Mouse (Mus musculus): ENCODE data around the gene Tdg.

Tdg gene

DNA sequence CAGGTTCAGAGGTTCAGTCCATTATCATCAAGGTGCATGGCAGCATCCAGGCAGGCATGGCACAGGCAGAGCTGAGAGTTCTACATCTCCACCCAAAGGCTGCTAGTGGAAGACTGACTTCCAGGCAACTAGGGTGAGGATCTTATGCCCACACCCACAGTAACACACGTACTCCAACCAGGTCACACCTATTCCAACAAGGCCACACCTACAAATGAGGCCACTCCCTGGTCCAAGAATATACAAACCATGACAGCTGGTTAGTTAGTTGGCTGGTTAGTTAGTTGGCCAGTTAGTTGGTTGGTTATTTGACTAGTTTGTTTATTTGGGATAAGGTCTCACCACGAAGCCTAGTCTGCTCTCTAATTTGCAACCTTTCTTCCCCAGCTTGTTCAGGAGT lies 33.7 kb downstream of the Tdg start:
- DNase-seq = no peak

DNA sequence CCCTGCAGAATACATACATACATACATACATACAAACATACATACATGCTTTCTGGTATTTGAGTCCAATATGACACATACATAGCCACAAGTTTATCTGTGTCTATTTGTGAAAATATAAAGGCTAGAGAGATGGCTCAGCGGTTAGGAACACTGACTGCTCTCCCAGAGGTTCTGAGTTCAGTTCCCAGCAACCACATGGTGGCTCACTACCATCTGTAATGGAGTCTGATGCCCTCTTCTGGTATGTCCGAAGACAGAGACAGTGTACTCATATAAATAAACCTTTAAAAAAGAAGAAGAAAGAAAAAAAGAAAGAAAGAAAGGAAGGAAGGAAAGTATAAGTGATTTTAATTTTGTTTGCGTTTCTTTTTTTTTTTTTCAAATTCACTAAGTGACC lies 36.3 kb downstream of the Tdg start:
- DNase-seq = no peak

DNA sequence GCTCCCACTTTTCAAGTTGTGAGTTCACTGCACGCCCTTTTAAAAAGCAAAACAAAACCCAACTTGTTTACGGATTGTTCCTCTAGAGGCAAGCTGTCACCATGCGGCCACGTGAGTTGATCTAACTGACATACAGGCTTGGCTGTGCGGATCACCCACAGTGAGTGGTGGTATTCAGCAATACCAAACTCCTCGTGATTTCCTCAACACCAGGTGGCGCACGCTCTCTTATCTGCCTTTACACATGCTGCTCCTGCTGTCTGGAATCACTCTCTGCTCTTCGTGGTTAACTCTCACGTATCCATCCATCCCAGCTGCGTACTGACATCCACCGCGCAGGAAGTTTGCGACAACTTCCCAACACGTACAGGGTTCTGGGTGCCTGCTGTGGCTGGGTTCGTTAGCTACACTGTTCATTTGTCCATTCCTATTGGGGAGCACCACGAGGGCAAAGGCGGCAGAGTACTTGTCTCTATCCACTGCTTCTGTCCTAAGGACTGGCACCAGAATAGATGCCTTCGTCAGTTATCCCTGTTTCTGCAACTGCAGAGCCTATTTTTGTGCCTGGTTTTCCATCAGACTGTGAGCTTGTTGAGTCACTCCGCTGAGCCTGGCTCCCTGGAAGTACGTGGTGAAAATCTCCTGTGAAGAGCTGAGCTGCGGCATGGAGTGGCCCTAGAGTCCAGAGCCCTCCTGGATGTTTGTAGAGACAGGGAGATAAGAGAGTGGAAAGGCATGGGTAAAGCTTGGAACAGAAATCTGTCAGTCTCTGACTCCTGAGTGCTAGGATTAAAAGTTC lies 37.0 kb downstream of the Tdg start:
- DNase-seq = peak; percentile 91

GRCm38 (mm10) chr10:82670205-82670604 lies 40.6 kb downstream of the Tdg start:
- DNase-seq = no peak

GRCm38 (mm10) chr10:82676949-82677348 lies 47.3 kb downstream of the Tdg start:
- DNase-seq = no peak

DNA sequence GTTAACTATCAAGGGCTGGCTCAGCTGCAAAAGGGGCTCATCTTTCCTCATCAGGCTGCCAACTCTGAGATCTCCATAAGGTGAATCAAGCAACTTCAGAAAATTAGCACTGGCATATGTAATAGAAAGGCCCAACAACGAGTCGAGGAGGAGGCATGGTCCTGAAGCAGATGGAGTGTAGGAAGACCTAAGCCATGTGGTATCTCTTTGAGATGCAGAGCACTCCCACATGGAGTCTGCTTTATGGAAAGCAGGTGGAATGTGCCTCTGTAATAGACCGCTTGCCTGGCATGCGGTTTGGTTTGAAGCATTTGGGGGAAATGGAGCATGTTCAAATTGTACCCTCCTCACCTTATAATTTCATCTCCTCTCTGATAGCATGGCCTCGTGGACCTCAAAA lies 51.1 kb downstream of the Tdg start:
- DNase-seq = no peak

- no peak for DNase-seq
Measured at GRCm38 (mm10) chr10:82681639-82682038, 52.0 kb downstream of the Tdg start.

GRCm38 (mm10) chr10:82685440-82685839 lies 55.8 kb downstream of the Tdg start:
- DNase-seq = no peak

DNA sequence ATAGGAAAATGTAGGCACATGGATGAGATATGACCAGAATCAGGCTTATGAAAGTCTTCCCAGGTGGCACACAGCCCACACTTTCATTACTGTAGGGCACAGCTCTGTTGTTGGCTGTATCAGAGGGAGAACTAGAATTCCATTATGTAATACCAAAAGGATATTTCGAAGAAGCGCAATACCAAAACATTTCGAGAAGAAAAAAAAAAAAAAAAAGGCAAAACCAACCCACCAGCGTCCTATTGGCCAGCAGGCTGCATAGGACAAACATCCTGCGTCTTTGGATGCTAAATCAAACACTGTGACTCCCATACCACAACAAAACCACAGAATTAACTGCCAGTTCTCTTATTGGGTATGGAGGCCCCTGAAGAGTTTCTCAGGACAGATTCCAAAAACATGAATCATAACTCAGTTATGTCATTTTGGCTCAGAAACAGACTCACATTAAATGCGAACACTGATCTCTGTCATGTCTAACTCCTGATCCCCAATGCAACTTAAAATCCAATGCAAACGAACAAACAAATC lies 60.1 kb downstream of the Tdg start:
- no peak for DNase-seq

DNA sequence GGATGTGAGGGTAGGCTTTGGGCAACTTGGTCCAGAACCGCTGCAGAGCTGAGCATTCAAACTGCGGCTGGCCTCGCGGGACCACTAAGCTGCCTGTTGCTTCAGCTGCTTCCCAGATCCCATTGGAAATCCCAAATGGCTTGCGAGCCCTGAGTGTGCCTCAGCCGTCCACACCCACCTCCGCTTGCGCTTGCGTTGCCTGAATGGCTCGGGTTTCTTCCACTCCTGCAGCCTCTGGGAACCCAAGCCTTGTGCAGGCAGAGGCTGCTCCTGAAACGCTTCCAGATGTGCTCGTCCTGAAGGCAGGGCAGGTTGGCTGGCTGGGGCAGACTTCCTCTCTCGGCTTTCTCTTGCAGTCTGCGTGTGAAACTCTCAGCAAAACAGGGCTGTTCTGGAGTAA lies 60.9 kb downstream of the Tdg start, which contains the start of gene Glt8d2:
Gene Glt8d2 (minus strand): TSS at position 157 of the 400 bp plus-strand sequence.
- peak; percentile 12 for DNase-seq

- no peak for DNase-seq
Measured at GRCm38 (mm10) chr10:82695956-82696355, 66.3 kb downstream of the Tdg start, which contains the start of gene Hcfc2. Hcfc2 (plus strand) TSS chr10:82696160.

DNA sequence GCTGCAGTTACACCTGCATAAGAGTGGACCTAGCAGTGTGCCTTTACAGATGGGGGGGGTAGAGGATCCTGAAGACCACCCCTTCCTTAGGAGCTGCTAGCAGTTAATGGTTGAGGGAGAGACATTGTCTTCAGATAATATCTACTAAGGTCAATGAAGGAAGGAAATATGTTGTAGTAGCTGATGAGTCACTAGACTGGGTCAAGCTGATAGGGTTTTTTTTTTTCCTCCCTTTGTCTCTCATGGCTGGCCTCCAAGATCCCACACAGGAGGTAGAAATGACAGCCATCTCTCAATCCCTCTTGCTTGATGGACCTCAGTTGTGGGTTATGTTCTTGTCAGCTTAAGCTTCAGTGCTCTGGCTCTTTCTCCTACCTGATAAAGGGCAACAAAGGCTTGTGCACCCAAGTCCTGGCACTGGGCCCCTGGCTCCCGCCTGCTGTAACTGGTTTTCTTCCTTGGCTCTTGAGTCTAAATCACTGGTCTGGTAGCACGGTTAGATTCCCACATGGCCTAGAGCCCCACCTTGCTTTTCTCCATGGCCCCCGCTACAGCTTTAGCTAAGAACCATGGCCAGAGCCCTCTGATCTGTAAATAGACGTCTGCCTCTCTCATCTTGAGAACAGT lies 66.9 kb downstream of the Tdg start:
- DNase-seq = no peak

GRCm38 (mm10) chr10:82697305-82697898 lies 67.8 kb downstream of the Tdg start:
- DNase-seq = no peak

DNA sequence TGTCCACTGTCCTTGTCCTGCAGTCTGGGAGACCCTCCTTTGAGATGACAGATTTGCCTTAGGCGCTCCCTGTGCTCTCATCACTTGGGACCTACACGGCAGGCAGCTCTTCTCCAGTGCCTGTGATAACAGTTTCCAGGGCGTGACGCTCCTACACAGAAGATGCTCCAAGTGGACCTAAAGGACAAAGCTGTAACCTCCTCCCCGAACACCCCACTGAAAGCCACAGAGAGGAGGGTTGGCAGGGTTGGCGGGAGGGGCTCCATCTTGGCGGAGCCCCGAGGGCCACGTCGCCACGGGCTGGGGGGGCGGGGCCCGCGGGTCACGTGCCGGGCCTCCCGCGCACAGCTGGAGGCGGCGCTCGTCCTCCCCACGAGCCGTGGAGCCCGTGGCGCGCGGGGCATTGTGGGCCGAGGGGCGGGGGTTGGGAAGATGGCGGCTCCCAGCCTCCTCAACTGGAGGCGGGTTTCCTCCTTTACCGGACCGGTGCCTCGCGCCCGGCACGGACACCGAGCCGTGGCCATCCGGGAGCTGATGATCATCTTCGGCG lies 69.2 kb downstream of the Tdg start:
- peak; percentile 89 for DNase-seq

DNA sequence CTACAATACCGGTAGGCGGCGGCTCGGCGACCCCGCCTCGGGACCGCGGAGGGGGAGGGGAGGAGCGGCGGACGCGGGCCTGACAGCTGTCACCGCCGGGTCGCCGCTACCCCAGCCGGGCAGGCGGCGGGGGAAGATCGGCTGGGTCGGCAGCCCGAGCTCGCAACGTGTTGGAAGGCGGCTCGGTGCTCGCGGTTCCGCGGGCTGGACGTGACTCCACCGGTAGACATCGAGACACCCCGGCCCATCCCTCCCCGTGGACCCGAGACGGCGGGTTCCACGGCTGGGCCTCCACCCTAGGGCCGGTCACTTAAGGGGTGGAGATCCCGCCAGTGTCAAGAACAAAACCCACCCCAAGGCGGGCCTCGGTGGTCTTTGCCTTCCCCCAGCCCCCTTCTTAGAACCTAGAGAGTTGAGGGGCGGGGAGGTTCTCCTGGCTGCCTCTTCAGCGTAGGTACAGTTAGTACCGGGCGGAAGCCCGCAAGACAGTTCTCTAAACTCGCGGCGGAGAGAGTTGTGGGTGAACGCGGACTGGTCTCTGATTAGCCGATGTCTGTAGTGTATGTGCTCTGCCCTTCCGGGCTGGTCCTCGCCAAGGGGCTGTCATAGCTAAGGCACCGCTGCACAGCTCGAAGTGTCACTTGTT lies 69.8 kb downstream of the Tdg start:
- no peak for DNase-seq

Measured in right cerebral cortex, postnatal 4 days (tissue).